Mouse (Mus musculus) neural tube, embryonic 11.5 days (tissue): ENCODE data around the gene Stambp. TPM values are rescaled to one million over a fixed set of nuclear protein-coding genes. Genes with fewer than 3 reads are reported as not detected.
"Not testable (repeated sequence)": the region's sequence is repeated elsewhere in the genome, so short reads cannot be mapped to it uniquely, and the experiment has no call there.

Experiments used
- ATAC-seq: fragments of 200-750 bp; cut with Nextera tagmentation; 2 replicates; pipeline ENCODE4 v1.8.0; 2017; ENCODE audit warnings: moderate number of reproducible peaks, mild to moderate bottlenecking, moderate TSS enrichment, moderate library complexity; ENCODE audit not compliant: insufficient read depth, low FRiP score, low TSS enrichment
- DNase-seq: peaks from one replicate; pipeline ENCODE4 v3.0.0-alpha.2; 2015; ENCODE audit warnings: low spot score
- H3K27ac ChIP-seq: fragments of 300-500 bp; sonication (generic); 2 replicates; pipeline ENCODE4 v1.5.1; 2014; ENCODE audit warnings: low read depth, mild to moderate bottlenecking, low read length
- H3K27me3 ChIP-seq: fragments of 300-500 bp; sonication (generic); 2 replicates; pipeline ENCODE4 v1.6.1; 2014; ENCODE audit warnings: mild to moderate bottlenecking, low read length, mixed read lengths; ENCODE audit not compliant: control insufficient read depth, insufficient read depth
- H3K36me3 ChIP-seq: fragments of 300-500 bp; sonication (generic); 2 replicates; pipeline ENCODE4 v1.6.1; 2014; ENCODE audit warnings: mild to moderate bottlenecking, low read length, moderate library complexity, mixed read lengths; ENCODE audit not compliant: control insufficient read depth, insufficient read depth
- H3K4me1 ChIP-seq: fragments of 300-500 bp; sonication (generic); 2 replicates; pipeline ENCODE4 v1.6.1; 2014; ENCODE audit warnings: low read length, mixed read lengths; ENCODE audit not compliant: control insufficient read depth, insufficient read depth
- H3K4me2 ChIP-seq: fragments of 300-500 bp; sonication (generic); 2 replicates; pipeline ENCODE4 v1.6.1; 2014; ENCODE audit warnings: low read depth, mild to moderate bottlenecking, moderate library complexity
- H3K4me3 ChIP-seq: fragments of 300-500 bp; sonication (generic); 2 replicates; pipeline ENCODE4 v1.5.1; 2014; ENCODE audit warnings: low read depth, low read length
- H3K9ac ChIP-seq: fragments of 300-500 bp; sonication (generic); 2 replicates; pipeline ENCODE4 v1.6.1; 2014; ENCODE audit warnings: mild to moderate bottlenecking, low read length
- H3K9me3 ChIP-seq: fragments of 300-500 bp; sonication (generic); 2 replicates; pipeline ENCODE4 v1.6.1; 2016; ENCODE audit warnings: low read length; ENCODE audit not compliant: control insufficient read depth
- WGBS: fragments of 180-500 bp; shearing (Covaris S2); extraction: QIAGEN DNeasy Blood & Tissue Kit; methylation state at CpG from one replicate; pipeline ENCODE4 v1.1.7; 2014; 5-methylcytosine and 5-hydroxymethylcytosine counted together
- polyA plus RNA-seq: library from polyadenylated mRNA; unstranded; fragments of >200 nt; fragmentation: Nextera tagmentation; extraction: Ambion mirVana; gene quantifications from 2 replicates; pipeline ENCODE4 v1.2.1, GENCODE M21; 2014

The Stambp gene
- polyA plus RNA-seq, 1 experiment from 2014 or later = 27.9 TPM

DNA sequence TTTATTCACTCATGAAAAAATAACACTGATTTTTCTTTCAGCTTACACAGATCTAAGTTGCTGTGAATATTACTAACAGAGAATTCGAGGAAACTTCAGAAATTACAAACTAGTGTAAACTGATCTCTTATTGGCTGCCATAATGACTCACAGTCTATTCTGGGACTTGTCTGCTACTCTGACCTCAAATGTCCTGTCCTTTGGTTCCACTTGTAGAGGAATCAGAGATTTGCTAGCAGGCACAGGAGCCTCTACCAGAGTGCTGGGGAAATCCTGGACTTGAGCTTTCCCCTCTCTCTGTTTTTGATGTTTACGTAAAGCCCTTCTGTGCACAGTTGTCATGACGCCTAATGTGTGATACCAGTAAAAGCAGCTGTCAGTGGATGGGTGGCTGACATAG lies 25.5 kb upstream of the Stambp start:
- no peaks in the 10 kb centered on the region for H3K4me1 ChIP-seq
- H3K36me3 ChIP-seq = no peaks in the 10 kb centered on the region
- H3K27me3 ChIP-seq = no peaks in the 10 kb centered on the region
- no peak overlapping the region for H3K4me3 ChIP-seq
- no peak overlapping the region for H3K9ac ChIP-seq
- H3K4me2 ChIP-seq = no peak overlapping the region
- 66% methylated on average over 3 of the region's 3 CpGs for WGBS
- no peak overlapping the region for H3K27ac ChIP-seq
- no peaks in the 10 kb centered on the region for H3K9me3 ChIP-seq
- no peak for DNase-seq
- ATAC-seq = no peak

GRCm38 (mm10) chr6:83595035-83595434 lies 22.5 kb upstream of the Stambp start:
- Histone ChIP-seq H3K36me3 (no peaks in the 10 kb centered on the region), H3K9me3 (no peaks in the 10 kb centered on the region), H3K4me1 (no peaks in the 10 kb centered on the region), H3K4me2 (no peak overlapping the region), H3K27ac (no peak overlapping the region), H3K9ac (no peak overlapping the region), H3K27me3 (no peaks in the 10 kb centered on the region), H3K4me3 (no peak overlapping the region)
- 88% methylated on average over 2 of the region's 2 CpGs for WGBS
- DNase-seq = no peak
- ATAC-seq = no peak

GRCm38 (mm10) chr6:83593896-83594295 lies 21.4 kb upstream of the Stambp start:
- Histone ChIP-seq H3K27ac (no peak overlapping the region), H3K4me1 (no peaks in the 10 kb centered on the region), H3K27me3 (no peaks in the 10 kb centered on the region), H3K9me3 (no peaks in the 10 kb centered on the region), H3K36me3 (no peaks in the 10 kb centered on the region), H3K4me2 (no peak overlapping the region), H3K4me3 (no peak overlapping the region), H3K9ac (peak overlapping the region; percentile 10; the same call in 1 of the 2 replicates)
- DNase-seq (no peak), ATAC-seq (no peak)
- 75% methylated on average over 7 of the region's 7 CpGs for WGBS

- H3K9ac ChIP-seq = no peak overlapping the region
- no peak overlapping the region for H3K4me3 ChIP-seq
- 89% methylated on average over 8 of the region's 8 CpGs for WGBS
- no peaks in the 10 kb centered on the region for H3K36me3 ChIP-seq
- H3K4me2 ChIP-seq = no peak overlapping the region
- no peaks in the 10 kb centered on the region for H3K27me3 ChIP-seq
- ATAC-seq (no peak), DNase-seq (no peak)
- no peaks in the 10 kb centered on the region for H3K4me1 ChIP-seq
- H3K27ac ChIP-seq = no peak overlapping the region
- no peaks in the 10 kb centered on the region for H3K9me3 ChIP-seq
Observed at GRCm38 (mm10) chr6:83592051-83592450, 19.5 kb upstream of the Stambp start.

GRCm38 (mm10) chr6:83590301-83590700 lies 17.8 kb upstream of the Stambp start:
- Histone ChIP-seq H3K4me3 (no peak overlapping the region), H3K27me3 (no peaks in the 10 kb centered on the region), H3K36me3 (no peaks in the 10 kb centered on the region), H3K27ac (no peak overlapping the region), H3K4me2 (no peak overlapping the region), H3K9ac (no peak overlapping the region), H3K4me1 (no peaks in the 10 kb centered on the region), H3K9me3 (no peaks in the 10 kb centered on the region)
- WGBS = 81% methylated on average over 3 of the region's 3 CpGs
- ATAC-seq (no peak), DNase-seq (no peak)

DNA sequence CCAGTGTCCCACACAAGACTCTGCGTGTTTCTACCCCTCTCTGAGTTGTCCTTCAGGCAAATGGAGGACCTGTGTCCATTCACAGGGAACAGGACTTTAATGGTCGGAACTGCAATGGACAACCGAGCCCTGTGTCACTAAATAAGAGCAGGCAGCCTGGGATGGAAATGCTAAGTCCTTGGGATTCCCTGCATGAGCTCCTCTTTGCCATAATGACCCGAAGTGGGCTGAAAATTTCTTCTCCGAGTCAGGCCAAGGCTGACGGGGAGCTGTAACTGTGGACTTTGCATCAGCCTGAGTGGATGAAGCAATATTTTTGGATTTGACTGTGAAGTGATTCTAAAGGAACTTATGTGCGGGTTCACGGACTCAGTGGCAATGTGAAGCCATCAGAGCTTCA lies 14.7 kb upstream of the Stambp start:
- not testable (repeated sequence) for H3K4me2 ChIP-seq, H3K4me1 ChIP-seq, DNase-seq, ATAC-seq, H3K36me3 ChIP-seq, H3K27me3 ChIP-seq, H3K4me3 ChIP-seq, H3K9ac ChIP-seq, H3K27ac ChIP-seq, H3K9me3 ChIP-seq
- WGBS = 87% methylated on average over 8 of the region's 8 CpGs

DNA sequence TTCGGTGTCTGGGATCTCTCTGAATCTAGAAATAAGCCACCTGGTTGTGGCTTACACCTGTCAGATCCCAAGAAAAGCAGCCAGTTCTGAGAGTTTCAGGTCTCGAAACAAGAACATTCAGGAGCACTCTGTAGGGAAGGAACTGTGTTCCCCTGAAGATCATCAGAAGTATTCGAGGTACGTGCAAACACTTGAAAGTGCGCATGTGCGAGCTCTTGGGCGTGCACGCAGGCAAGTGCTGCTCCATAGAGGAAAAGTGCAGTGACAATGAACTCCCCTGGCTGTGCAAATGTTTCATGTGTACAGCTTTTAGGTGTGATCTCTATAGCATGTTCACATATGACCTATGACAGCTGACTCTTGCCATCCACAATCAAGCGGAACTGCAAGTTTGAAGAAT lies 12.8 kb upstream of the Stambp start:
- H3K9ac ChIP-seq, H3K9me3 ChIP-seq, H3K4me2 ChIP-seq, H3K4me1 ChIP-seq, H3K27me3 ChIP-seq, H3K4me3 ChIP-seq, ATAC-seq, H3K27ac ChIP-seq, DNase-seq, H3K36me3 ChIP-seq: not testable (repeated sequence)
- 92% methylated on average over 9 of the region's 9 CpGs for WGBS

- Histone ChIP-seq H3K27me3 (no peaks in the 10 kb centered on the region), H3K9ac (no peak overlapping the region), H3K4me3 (no peak overlapping the region), H3K27ac (no peak overlapping the region), H3K4me1 (no peaks in the 10 kb centered on the region), H3K4me2 (no peak overlapping the region), H3K36me3 (no peaks in the 10 kb centered on the region), H3K9me3 (no peaks in the 10 kb centered on the region)
- WGBS = 66% methylated on average over 2 of the region's 2 CpGs
- no peak for ATAC-seq
- no peak for DNase-seq
Observed at GRCm38 (mm10) chr6:83583591-83583990, 11.1 kb upstream of the Stambp start.

DNA sequence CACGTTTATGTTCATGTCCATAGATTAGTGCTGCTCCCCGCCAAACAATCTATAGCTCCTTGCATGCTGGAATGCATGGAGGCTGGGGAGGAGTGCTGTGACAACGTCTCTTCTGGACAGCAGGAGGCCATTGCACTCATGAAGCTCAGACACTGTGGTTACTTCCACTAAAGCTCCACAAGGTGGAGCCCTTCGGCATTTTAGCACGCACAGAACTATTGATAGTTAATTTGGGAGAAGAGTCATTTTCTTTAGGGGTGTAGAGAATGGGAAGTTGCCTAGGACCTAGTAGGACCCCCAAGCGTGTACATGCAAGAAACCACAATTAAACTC lies 10.4 kb upstream of the Stambp start:
- Histone ChIP-seq H3K4me2 (no peak overlapping the region), H3K4me3 (no peak overlapping the region), H3K9ac (no peak overlapping the region), H3K36me3 (no peaks in the 10 kb centered on the region), H3K27ac (no peak overlapping the region), H3K27me3 (no peaks in the 10 kb centered on the region), H3K4me1 (no peaks in the 10 kb centered on the region), H3K9me3 (no peaks in the 10 kb centered on the region)
- DNase-seq (peak; percentile 64), ATAC-seq (0 out of 2 replicates have a peak, but pooled peaks have one; percentile 27)
- 4% methylated on average over 6 of the region's 6 CpGs for WGBS
